Mouse (Mus musculus) cerebellum, postnatal 25 days (tissue): ENCODE measurements at regions not wholly inside any gene's neighbourhood (a gene's known extent, or its start where the extent isn't known, plus 50 kb on each side); places are given as distances from the start of the nearest gene placed in this dataset.
A peak's percentile ranks its signal among the peaks of the same experiment; 100 is the strongest.

Experiments
- DNase-seq, 2 experiments: peaks; one replicate each; pipeline ENCODE4 v3.0.0; 2021; ENCODE audit warnings: mixed read lengths in 2 of 2

- DNase-seq = no peak
Measured at GRCm38 (mm10) chrX:139392777-139393176, 59.3 kb downstream of the Trap1a start.

DNA sequence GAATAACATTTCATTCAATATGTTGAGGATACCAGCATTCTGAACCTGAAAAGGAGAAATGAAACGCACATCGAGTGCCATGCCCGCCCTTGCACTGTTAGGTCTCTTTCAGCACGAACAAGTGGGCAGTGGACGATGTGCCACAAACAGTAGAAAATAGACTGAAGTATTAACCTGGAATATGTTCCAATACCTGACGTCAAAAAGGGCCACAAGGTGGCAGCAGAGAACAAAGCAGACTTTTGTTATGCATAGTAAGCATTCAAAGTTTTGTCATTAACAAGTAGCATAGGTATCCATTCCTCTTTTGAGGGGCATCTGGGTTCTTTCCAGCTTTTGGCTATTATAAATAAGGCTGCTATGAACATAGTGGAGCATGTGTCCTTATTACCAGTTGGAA is 63.5 kb upstream of the D330045A20Rik start:
- DNase-seq = peak; percentile 53 to 81

- DNase-seq = peak; percentile 5 to 14
Measured at GRCm38 (mm10) chrX:139419867-139420266, 60.3 kb upstream of the D330045A20Rik start.

DNA sequence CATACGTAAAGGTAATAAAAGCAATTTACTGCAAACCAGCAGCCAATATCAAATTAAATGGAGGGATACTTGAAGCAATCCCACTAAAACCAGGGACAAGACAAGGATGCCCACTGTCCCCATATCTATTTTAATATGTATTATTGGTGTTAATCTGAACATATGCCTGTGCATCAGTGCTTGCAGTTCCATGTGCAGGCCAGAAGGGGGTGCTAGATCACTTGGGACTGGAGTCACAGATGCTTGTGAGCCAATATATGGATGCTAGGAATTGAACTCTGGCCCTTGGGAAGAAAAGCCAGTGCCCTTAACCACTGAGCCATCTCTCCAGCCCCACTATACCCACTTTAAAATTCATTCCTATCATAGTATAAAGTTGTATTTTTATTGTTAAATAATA is 55.9 kb upstream of the D330045A20Rik start:
- no peak for DNase-seq
